Mouse (Mus musculus) adrenal gland, postnatal 36 days (tissue): ENCODE results near the gene Gspt2. TPM values are rescaled to one million over a fixed set of nuclear protein-coding genes. Genes with fewer than 3 reads are reported as not detected.
"Not testable (repeated sequence)": the region's sequence is repeated elsewhere in the genome, so short reads cannot be mapped to it uniquely, and the experiment has no call there.

Experiments
- DNase-seq, 2 experiments: peaks; one replicate each; pipeline ENCODE4 v3.0.0; 2021; ENCODE audit warnings: mixed read lengths in 1 of 2
- long read RNA-seq, 2 experiments: library from polyadenylated mRNA; stranded (forward); transcript quantifications; one replicate each; pipeline ENCODE4 v2.0.0; 2021; ENCODE audit warnings: borderline sequencing depth in 2 of 2
- total RNA-seq, 2 experiments: library from RNA; stranded (reverse); gene quantifications; 2 replicates each; pipeline ENCODE4 v1.2.3; 2021

Gene Gspt2
- total RNA-seq, result 10 to 100 TPM; 11.1 to 13.3 TPM
- long read RNA-seq, experiment 1, transcript Gspt2-201 (1 exons, 2,491 nt), result major isoform, 5 of 6 reads
- long read RNA-seq, experiment 1, partial matches to known transcripts, result 1 of 6 reads
- long read RNA-seq, experiment 1, other reads (novel, unspliced or antisense), result 0 of 6 reads
- long read RNA-seq, experiment 2, result 0 reads

DNA sequence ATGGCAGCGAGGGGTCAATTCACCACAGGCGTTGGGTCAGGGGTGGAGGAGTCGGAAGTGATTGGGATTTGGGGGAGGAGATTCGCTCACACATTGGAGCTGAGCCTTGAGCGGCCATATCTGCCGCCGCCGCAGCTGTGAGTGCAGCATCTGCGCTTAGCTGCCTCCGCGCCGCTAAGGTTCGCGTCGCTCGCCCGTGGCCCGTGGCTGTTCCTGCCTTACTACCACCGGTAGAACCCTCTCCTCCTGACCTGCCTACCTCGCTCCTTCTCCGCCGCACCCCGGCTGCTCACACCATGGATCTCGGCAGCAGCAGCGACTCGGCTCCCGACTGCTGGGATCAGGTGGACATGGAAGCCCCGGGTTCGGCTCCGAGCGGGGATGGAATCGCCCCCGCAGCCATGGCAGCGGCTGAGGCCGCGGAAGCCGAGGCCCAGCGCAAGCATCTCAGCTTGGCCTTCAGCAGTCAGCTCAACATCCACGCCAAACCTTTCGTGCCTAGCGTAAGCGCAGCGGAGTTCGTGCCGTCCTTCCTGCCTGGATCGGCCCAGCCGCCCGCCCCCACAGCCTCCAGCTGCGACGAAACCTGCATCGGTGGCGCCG is at the start of gene Gspt2:
Gspt2 (plus strand) TSS at position 109 of the 603 bp plus-strand sequence.
- DNase-seq, result peak; percentile 54 to 72

GRCm38 (mm10) chrX:94624835-94625803 is 10.8 kb upstream of the Gspt2 start:
- peak; percentile 50 to 75 for DNase-seq

GRCm38 (mm10) chrX:94636911-94637310 is 1.0 kb downstream of the Gspt2 start:
- DNase-seq, result no peak

DNA sequence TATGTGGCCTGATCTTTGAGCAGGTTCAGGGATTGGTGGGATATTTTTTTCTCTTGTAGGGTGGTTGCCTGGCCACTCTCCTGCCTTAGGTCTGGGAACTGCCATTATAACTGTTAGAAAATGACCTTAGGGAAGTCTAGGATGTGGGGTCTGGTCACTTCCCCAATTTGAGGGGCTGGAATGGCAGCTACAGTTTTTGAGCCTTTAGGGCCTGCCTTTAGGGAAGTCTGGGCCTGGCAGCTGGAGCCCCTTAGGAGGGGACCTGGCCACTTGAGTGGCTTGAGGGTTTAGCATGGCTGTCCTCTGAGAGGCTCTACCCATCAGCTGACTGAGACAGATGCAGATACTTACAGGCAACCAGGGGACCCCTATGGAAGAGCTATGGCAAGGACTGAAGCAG is 12.7 kb downstream of the Gspt2 start:
- DNase-seq, result no peak

- peak in 1 of 2 experiments; percentile 20 for DNase-seq
Measured at GRCm38 (mm10) chrX:94657734-94658133, 21.9 kb downstream of the Gspt2 start.

DNA sequence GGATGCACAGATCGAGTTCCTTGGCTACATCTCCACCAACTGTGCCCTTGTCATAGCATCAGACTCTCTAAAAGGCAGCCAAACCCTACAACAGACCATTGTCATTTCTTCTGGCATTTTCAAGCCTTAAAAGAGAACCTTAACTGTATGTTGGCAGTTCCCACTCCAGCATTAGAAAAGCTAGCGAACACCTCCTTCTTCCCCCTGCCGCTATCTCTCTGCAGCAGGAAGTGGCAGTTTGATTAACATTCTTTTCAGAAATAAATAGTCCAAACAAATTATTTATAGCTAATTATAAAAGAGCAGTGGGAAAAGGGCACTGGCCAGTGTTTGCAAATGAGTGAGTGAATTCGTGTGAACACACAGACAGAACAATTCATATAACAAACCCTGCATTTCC is 34.9 kb downstream of the Gspt2 start:
- DNase-seq, result no peak

DNA sequence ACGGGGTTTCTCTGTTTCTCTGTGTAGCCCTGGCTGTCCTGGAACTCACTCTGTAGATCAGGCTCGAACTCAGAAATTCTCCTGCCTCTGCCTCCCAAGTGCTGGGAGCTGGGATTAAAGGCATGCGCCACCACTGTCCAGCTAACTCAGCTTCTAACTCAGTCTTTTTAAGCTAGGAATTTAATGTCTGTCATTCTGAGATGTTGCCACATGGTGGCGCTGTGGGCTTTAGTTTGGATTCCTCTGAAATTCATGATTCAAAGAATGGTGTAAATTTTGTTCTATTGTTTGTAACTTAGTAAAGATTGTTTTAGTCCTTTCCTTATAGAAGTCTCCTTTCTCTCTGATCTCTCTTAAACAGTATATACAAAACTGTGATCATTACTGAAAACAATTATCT is 39.1 kb downstream of the Gspt2 start:
- DNase-seq, result peak; percentile 36 to 41

- DNase-seq, result not testable (repeated sequence)
Measured at GRCm38 (mm10) chrX:94681581-94681980, 45.7 kb downstream of the Gspt2 start.

- DNase-seq, result peak; percentile 16 to 69
Measured at GRCm38 (mm10) chrX:94689593-94689992, 53.7 kb downstream of the Gspt2 start.

Other genes with a start within 250 kb of the Gspt2 start
- 100 to 1,000 TPM; 235 to 264 TPM for gene Maged1, start 93.9 kb upstream of the Gspt2 start, total RNA-seq
- 10 to 100 TPM; 11.6 to 13.4 TPM for gene Zxdb, start 88.5 kb downstream of the Gspt2 start, total RNA-seq